Mouse (Mus musculus) adrenal gland, adult 8-10 months (tissue): ENCODE results near the gene Sass6. TPM values are rescaled to one million over a fixed set of nuclear protein-coding genes. Genes with fewer than 3 reads are reported as not detected.
A peak's percentile ranks its signal among the peaks of the same experiment; 100 is the strongest.
"Not testable (repeated sequence)": the region's sequence is repeated elsewhere in the genome, so short reads cannot be mapped to it uniquely, and the experiment has no call there.

Experiments used
- DNase-seq: peaks from one replicate; pipeline ENCODE4 v3.0.0; 2022
- total RNA-seq, 4 experiments: library from RNA; stranded (reverse); gene quantifications; 2 replicates each; pipeline ENCODE4 v1.2.4; 2022

Sass6 gene
- total RNA-seq, 4 experiments from 2014 or later: 2.4 to 3.4 (median 3.0) TPM

GRCm38 (mm10) chr3:116632971-116633370 is 38.2 kb downstream of the Sass6 start:
- no peak for DNase-seq

- DNase-seq: no peak
These were observed 39.3 kb downstream of the Sass6 start for GRCm38 (mm10) chr3:116634091-116634490.

GRCm38 (mm10) chr3:116634853-116635252 is 40.1 kb downstream of the Sass6 start:
- no peak for DNase-seq

GRCm38 (mm10) chr3:116635799-116636198 is 41.0 kb downstream of the Sass6 start:
- DNase-seq: no peak

GRCm38 (mm10) chr3:116637693-116638476 is 43.1 kb downstream of the Sass6 start:
- DNase-seq: no peak

- DNase-seq: no peak
These were observed 43.8 kb downstream of the Sass6 start for GRCm38 (mm10) chr3:116638572-116638971.

GRCm38 (mm10) chr3:116640024-116640423 is 45.2 kb downstream of the Sass6 start:
- DNase-seq: no peak

GRCm38 (mm10) chr3:116641811-116642371 is 47.1 kb downstream of the Sass6 start:
- no peak for DNase-seq

GRCm38 (mm10) chr3:116642373-116642772 is 47.6 kb downstream of the Sass6 start:
- no peak for DNase-seq

GRCm38 (mm10) chr3:116646387-116646786 is 51.6 kb downstream of the Sass6 start:
- no peak for DNase-seq

- no peak for DNase-seq
These were observed 54.0 kb downstream of the Sass6 start for GRCm38 (mm10) chr3:116648805-116649204.

- DNase-seq: no peak
These were observed 55.9 kb downstream of the Sass6 start for GRCm38 (mm10) chr3:116650698-116651097.

- no peak for DNase-seq
These were observed 57.3 kb downstream of the Sass6 start for GRCm38 (mm10) chr3:116652033-116652446.

- DNase-seq: no peak
These were observed 58.6 kb downstream of the Sass6 start for GRCm38 (mm10) chr3:116653278-116653945.

- DNase-seq: not testable (repeated sequence)
These were observed 59.3 kb downstream of the Sass6 start for GRCm38 (mm10) chr3:116654051-116654450.

- DNase-seq: no peak
These were observed 61.6 kb downstream of the Sass6 start for GRCm38 (mm10) chr3:116656184-116656965.

GRCm38 (mm10) chr3:116658928-116659565 is 64.3 kb downstream of the Sass6 start:
- DNase-seq: no peak

GRCm38 (mm10) chr3:116659856-116660430 is 65.2 kb downstream of the Sass6 start:
- DNase-seq: no peak

- DNase-seq: no peak
These were observed 66.6 kb downstream of the Sass6 start for GRCm38 (mm10) chr3:116661288-116661869.

- peak; percentile 28 for DNase-seq
These were observed 67.2 kb downstream of the Sass6 start for GRCm38 (mm10) chr3:116661870-116662414.

GRCm38 (mm10) chr3:116662463-116662863 is 67.7 kb downstream of the Sass6 start, which contains the start of gene Mfsd14a:
Mfsd14a (minus strand) TSS chr3:116662677.
- peak; percentile 97 for DNase-seq
